Mouse (Mus musculus) neutrophil, adult 5-6 weeks (primary cell): Measurements from ENCODE around the gene Rhox4a. TPM values are rescaled to one million over a fixed set of nuclear protein-coding genes. Genes with fewer than 3 reads are reported as not detected.
"Not testable (repeated sequence)": the region's sequence is repeated elsewhere in the genome, so short reads cannot be mapped to it uniquely, and the experiment has no call there.

ENCODE experiments used
- ATAC-seq: fragments of 151-379, 151-347 bp; 2 replicates; pipeline ENCODE4 v1.8.0; 2017; ENCODE audit warnings: mild to moderate bottlenecking, moderate TSS enrichment; ENCODE audit not compliant: insufficient number of reproducible peaks, poor library complexity, low FRiP score, severe bottlenecking; ENCODE audit errors: extremely low read depth
- total RNA-seq: library from RNA; stranded (forward); fragments of 200-1000 nt; gene quantifications from 2 replicates; pipeline ENCODE4 v1.2.3, GENCODE M21; 2017

Gene Rhox4a
- not detected in 2 replicates for total RNA-seq

DNA sequence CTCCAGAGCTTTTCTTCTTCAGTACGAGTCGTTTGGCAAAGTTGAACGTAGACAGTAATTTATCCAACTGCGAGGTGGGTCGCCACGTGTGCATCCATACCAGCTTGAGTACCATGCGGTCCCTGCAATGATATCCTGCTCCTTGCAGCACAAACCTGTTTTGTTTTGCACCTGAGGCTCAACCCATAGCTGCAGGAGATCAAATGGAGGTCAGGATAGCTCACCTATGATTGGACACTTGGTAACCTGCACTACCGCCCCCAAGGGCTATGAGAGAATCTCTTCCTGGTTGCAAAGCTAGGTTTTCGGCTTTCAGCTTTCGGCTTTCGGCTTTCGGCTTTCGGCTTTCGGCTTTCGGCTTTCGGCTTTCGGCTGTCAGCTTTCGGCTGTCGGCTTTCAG, at the start of gene Rhox4a:
Gene Rhox4a, plus strand, starts transcription at position 301 of the 400 bp plus-strand sequence.
- not testable (repeated sequence) for ATAC-seq

- ATAC-seq = not testable (repeated sequence)
Observed at GRCm38 (mm10) chrX:37222158-37222557, 43.0 kb upstream of the Rhox4a start, which contains the start of gene Rhox1. Gene Rhox1 (minus strand): TSS chrX:37222258.

- not testable (repeated sequence) for ATAC-seq
Observed at GRCm38 (mm10) chrX:37244676-37245075, 20.5 kb upstream of the Rhox4a start, which contains the start of gene Rhox2a. Gene Rhox2a (plus strand): TSS chrX:37244976.

DNA sequence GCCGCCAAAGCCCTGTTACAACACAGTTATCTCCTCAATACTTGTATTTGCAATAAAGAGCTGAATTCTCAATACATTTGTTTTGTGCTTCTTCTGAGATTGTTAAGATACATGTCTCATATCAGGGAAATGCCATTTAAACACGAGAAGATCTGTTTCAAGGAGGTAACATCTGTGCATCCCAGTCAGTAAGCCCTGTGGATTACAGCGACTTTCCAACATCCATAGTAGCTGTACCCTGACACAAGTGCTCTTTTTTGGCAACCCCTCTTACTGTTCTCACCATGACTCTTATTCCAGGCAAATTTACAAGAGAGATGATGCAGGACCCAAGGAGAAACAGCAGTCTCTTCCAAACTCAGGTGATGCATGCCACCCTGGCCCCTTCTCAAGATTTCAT, 15.5 kb upstream of the Rhox4a start, which contains the start of gene Rhox3a:
Gene Rhox3a, plus strand, starts transcription at position 301 of the 400 bp plus-strand sequence.
- not testable (repeated sequence) for ATAC-seq

Other genes with a start within 250 kb of the Rhox4a start
- not detected in 2 replicates for gene Sowahd, start 216.5 kb upstream of the Rhox4a start, total RNA-seq
- gene Rpl39, start 179.9 kb upstream of the Rhox4a start, total RNA-seq = 888 and 1,013 TPM in 2 replicates
- 51.4 and 64.9 TPM in 2 replicates for gene Upf3b, start 155.0 kb upstream of the Rhox4a start, total RNA-seq
- 26.3 and 28.1 TPM in 2 replicates for gene Nkap, start 138.5 kb upstream of the Rhox4a start, total RNA-seq
- not detected in 2 replicates for gene Akap14, start 96.5 kb upstream of the Rhox4a start, total RNA-seq
- gene Ndufa1, start 74.2 kb upstream of the Rhox4a start, total RNA-seq = 42.2 and 70.6 TPM in 2 replicates
- gene Rnf113a1, start 74.1 kb upstream of the Rhox4a start, total RNA-seq = 3.3 and 4.4 TPM in 2 replicates
- gene Gm9, start 54.3 kb upstream of the Rhox4a start, total RNA-seq = not detected in 2 replicates
- gene Rhox1, start 43.1 kb upstream of the Rhox4a start, total RNA-seq = not detected in 2 replicates
- not detected in 2 replicates for gene Rhox2a, start 20.4 kb upstream of the Rhox4a start, total RNA-seq
- gene Rhox3a, start 15.4 kb upstream of the Rhox4a start, total RNA-seq = not detected in 2 replicates
- not detected in 2 replicates for gene Rhox3a2, start 114.7 kb downstream of the Rhox4a start, total RNA-seq
- gene Rhox4a2, start 125.5 kb downstream of the Rhox4a start, total RNA-seq = not detected in 2 replicates
- not detected in 2 replicates for gene Rhox2b, start 146.7 kb downstream of the Rhox4a start, total RNA-seq
- gene Rhox4b, start 167.2 kb downstream of the Rhox4a start, total RNA-seq = not detected in 2 replicates
- not detected in 2 replicates for gene Rhox2c, start 188.3 kb downstream of the Rhox4a start, total RNA-seq
- gene Rhox3c, start 193.2 kb downstream of the Rhox4a start, total RNA-seq = not detected in 2 replicates
- gene Rhox4c, start 215.0 kb downstream of the Rhox4a start, total RNA-seq = not detected in 2 replicates
- gene Rhox2d, start 228.1 kb downstream of the Rhox4a start, total RNA-seq = not detected in 2 replicates
- gene Rhox4d, start 249.0 kb downstream of the Rhox4a start, total RNA-seq = not detected in 2 replicates